In the genomic region with DNA sequence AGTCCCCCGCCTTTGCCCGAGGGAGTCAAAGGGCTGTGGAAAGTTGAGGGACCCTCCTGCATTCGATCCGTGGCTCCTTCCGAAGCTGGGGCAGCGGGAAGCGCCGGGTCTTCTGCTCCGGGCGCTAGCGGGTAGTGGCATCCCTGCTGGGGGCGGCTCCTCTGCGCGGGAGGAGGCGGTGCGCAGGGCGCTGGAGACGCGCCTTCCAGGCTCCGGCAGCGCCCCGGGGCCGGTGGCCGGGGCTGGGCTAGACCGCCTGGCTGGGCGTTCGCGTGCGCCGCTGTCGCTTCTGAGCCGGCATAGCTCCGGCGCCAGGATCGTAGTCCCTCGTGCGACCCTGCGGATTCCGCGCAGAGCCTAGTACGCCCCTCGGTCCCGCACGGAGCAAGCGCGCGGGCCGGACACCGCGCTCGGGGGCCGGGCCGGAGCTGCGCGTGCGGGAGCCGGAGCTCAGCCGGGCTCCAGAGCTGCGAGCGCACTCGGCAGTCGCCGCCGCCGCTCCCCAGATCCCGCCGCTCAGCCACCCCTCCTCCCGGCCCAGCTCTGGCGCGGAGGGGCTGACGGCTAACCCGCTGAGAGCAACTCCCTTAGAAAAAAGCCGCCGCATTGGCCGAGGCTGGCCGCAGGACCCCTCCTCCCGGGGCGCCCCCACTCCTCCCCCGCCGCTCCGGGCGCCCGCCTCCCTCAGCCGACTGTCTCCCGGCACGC, we compare ENCODE assay signal across 8 mouse cellular contexts. TPM values are rescaled to one million over a fixed set of nuclear protein-coding genes. Genes with fewer than 3 reads are reported as not detected.
DNase-seq lines count a peak whose midpoint lies in the region; ATAC-seq and TF ChIP-seq lines count a peak whose summit lies in the region.

A gene (plus strand): TSS at position 236 of the 708 bp plus-strand sequence.

- peak within 1 kb of the TSS; percentile 89 for H3K27ac ChIP-seq in forebrain, embryonic 12.5 days
- peak within 1 kb of the TSS; percentile 54 for H3K27ac ChIP-seq in heart, embryonic 16.5 days (ENCODE audit: low read length)
- H3K27ac ChIP-seq in lung, embryonic 14.5 days (ENCODE audit: low read depth) = peak within 1 kb of the TSS; percentile 89

- no peaks in the 10 kb centered on the region for H3K36me3 ChIP-seq in forebrain, embryonic 12.5 days (replicated peaks)
- no peaks in the 10 kb centered on the region for H3K36me3 ChIP-seq in heart, embryonic 16.5 days (ENCODE audit: control insufficient read depth, insufficient read depth)
- no peaks in the 10 kb centered on the region for H3K36me3 ChIP-seq in lung, embryonic 14.5 days (ENCODE audit: insufficient read depth)

- no peak for TF ChIP-seq CTCF in brain, embryonic 14.5 days (IDR thresholded peaks at IDR 0.05; ENCODE audit: borderline replicate concordance, extremely low read depth, insufficient read depth, insufficient read length)
- TF ChIP-seq CTCF in lung, embryonic 14.5 days (IDR thresholded peaks at IDR 0.05; ENCODE audit: low read depth) = no peak

- H3K27me3 ChIP-seq in forebrain, embryonic 12.5 days = peaks cover 33% of the 10 kb centered on the region
- peaks cover 17% of the 10 kb centered on the region for H3K27me3 ChIP-seq in heart, embryonic 16.5 days (ENCODE audit: control insufficient read depth, insufficient read depth, low read length)
- H3K27me3 ChIP-seq in lung, embryonic 14.5 days (ENCODE audit: insufficient read depth, low read length) = peaks cover 26% of the 10 kb centered on the region

- H3K4me2 ChIP-seq in forebrain, embryonic 12.5 days = peak within 1 kb of the TSS; percentile 95
- H3K4me2 ChIP-seq in heart, embryonic 16.5 days (ENCODE audit: low read depth, low read length) = peak within 1 kb of the TSS; percentile 97
- peak within 1 kb of the TSS; percentile 93 for H3K4me2 ChIP-seq in lung, embryonic 14.5 days

- ATAC-seq in forebrain, embryonic 12.5 days (ENCODE audit: low FRiP score) = peak; percentile 88
- ATAC-seq in heart, embryonic 16.5 days (replicated peaks; ENCODE audit: extremely low read depth, insufficient read depth, low FRiP score) = peak; percentile 85
- ATAC-seq in lung, embryonic 14.5 days (ENCODE audit: insufficient read depth) = peak; percentile 93
- ATAC-seq in inflammation-experienced regulatory T-cells, adult 6 months = no peak

- H3K9me3 ChIP-seq in forebrain, embryonic 12.5 days = no peaks in the 10 kb centered on the region
- H3K9me3 ChIP-seq in heart, embryonic 16.5 days (replicated peaks; ENCODE audit: control insufficient read depth, low read length) = no peaks in the 10 kb centered on the region
- H3K9me3 ChIP-seq in lung, embryonic 14.5 days (ENCODE audit: low read depth, low read length) = no peaks in the 10 kb centered on the region

- peak within 1 kb of the TSS; percentile 86 for H3K9ac ChIP-seq in forebrain, embryonic 12.5 days
- H3K9ac ChIP-seq in heart, embryonic 16.5 days (ENCODE audit: low read length) = peak within 1 kb of the TSS; percentile 78
- H3K9ac ChIP-seq in lung, embryonic 14.5 days = peak within 1 kb of the TSS; percentile 78

- under 1% methylated on average over 83 of the region's 86 CpGs for whole genome bisulfite sequencing in forebrain, embryonic 12.5 days
- WGBS in heart, embryonic 16.5 days = under 1% methylated on average over 78 of the region's 86 CpGs
- WGBS in lung, embryonic 14.5 days = under 1% methylated on average over 74 of the region's 86 CpGs

- H3K4me1 ChIP-seq in forebrain, embryonic 12.5 days = peaks cover 7% of the 10 kb centered on the region
- H3K4me1 ChIP-seq in heart, embryonic 16.5 days (ENCODE audit: control insufficient read depth, insufficient read depth, low read length) = 0 out of 2 replicates have a peak, but pooled peaks cover 4% of the 10 kb centered on the region
- peaks cover 10% of the 10 kb centered on the region; the same call in 1 of the 2 replicates for H3K4me1 ChIP-seq in lung, embryonic 14.5 days (ENCODE audit: insufficient read depth)

- peak; percentile 49 for TF ChIP-seq POLR2A in brain, embryonic 14.5 days (IDR thresholded peaks at IDR 0.05; ENCODE audit: borderline replicate concordance, extremely low read depth, insufficient read depth, insufficient read length, poor library complexity, severe bottlenecking)

- peak; percentile 82 for DNase-seq in Muller cell, postnatal 12 days (ENCODE audit: inconsistent ontology term)
- no peak for DNase-seq in brain, embryonic 14.5 days (ENCODE audit: low read depth)
- DNase-seq in kidney, postnatal 4 days = peak; percentile 78 to 82
- peak; percentile 91 for DNase-seq in lung, embryonic 14.5 days
- peak; percentile 50 for DNase-seq in ovary, postnatal 14 days (ENCODE audit: low spot score)

- peak within 1 kb of the TSS; percentile 74 for H3K4me3 ChIP-seq in forebrain, embryonic 12.5 days (replicated peaks)
- peak within 1 kb of the TSS; percentile 70 for H3K4me3 ChIP-seq in heart, embryonic 16.5 days (ENCODE audit: low read length)
- peak within 1 kb of the TSS; percentile 71 for H3K4me3 ChIP-seq in lung, embryonic 14.5 days (ENCODE audit: low read depth, low read length)

RNA-seq across cellular contexts. Expression of the gene that starts here (rescaled TPM):
- 5.4 and 7.5 TPM in 2 replicates for polyA plus RNA-seq in brain, embryonic 14.5 days (2012; rRNA removed)
- polyA plus RNA-seq in forebrain, embryonic 12.5 days (2016; fragmentation: Nextera tagmentation; extraction: Ambion mirVana) = 13.5 and 14.0 TPM in 2 replicates
- polyA plus RNA-seq in heart, embryonic 16.5 days (2015; fragmentation: Nextera tagmentation; extraction: Ambion mirVana) = 6.0 and 8.5 TPM in 2 replicates
- 26.8 and 28.7 TPM in 2 replicates for polyA plus RNA-seq in lung, embryonic 14.5 days (2014; fragmentation: Nextera tagmentation; extraction: Ambion mirVana)
- polyA plus RNA-seq in inflammation-experienced regulatory T-cells, adult 6 months (2017; shearing (Covaris generic)) = not detected
